In the genomic region with DNA sequence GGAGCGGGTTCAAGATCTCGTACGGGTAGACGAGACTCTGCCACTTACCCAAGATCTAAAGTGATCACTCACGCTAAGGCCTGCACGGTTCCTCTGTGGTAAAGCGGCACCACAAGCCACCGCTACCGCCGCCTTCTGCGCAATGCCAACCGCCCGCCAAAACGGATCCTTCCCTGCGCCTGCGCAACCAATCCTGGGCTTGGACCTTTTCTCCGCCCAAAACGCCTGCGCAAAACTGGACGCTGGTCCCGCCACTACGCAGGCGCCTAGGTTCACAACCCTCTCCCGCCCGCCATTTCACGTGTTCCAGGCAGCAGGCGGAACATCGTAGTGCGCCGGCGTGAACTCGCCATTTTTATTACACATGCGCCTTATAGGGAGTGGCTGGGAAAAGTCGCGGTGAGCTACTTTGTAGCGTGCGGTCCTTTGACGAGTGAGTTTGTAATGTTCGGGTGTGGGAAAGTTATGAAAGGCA, we compare ENCODE assay signal across 8 mouse cellular contexts. TPM values are rescaled to one million over a fixed set of nuclear protein-coding genes. Genes with fewer than 3 reads are reported as not detected.
DNase-seq lines count a peak whose midpoint lies in the region; ATAC-seq lines count a peak whose summit lies in the region.

A gene (minus strand): TSS at position 132 of the 475 bp plus-strand sequence.

- under 1% methylated on average over 39 of the region's 39 CpGs for WGBS in heart, embryonic 10.5 days
- under 1% methylated on average over 39 of the region's 39 CpGs for WGBS in kidney, embryonic 15.5 days

- ATAC-seq in erythroblast, adult 5-6 weeks (replicated peaks; ENCODE audit: low FRiP score, poor library complexity, severe bottlenecking), result peak; percentile 70
- ATAC-seq in kidney, embryonic 15.5 days (replicated peaks; ENCODE audit: low FRiP score), result peak; percentile 95
- peak; percentile 78 for ATAC-seq in monocyte, adult 5-6 weeks (replicated peaks; ENCODE audit: insufficient number of reproducible peaks, low FRiP score, low TSS enrichment, poor library complexity, severe bottlenecking)

- H3K4me1 ChIP-seq in heart, embryonic 10.5 days, result peaks cover 19% of the 10 kb centered on the region
- peaks cover 32% of the 10 kb centered on the region for H3K4me1 ChIP-seq in kidney, embryonic 15.5 days

- peak within 1 kb of the TSS; percentile 97 for H3K27ac ChIP-seq in heart, embryonic 10.5 days
- H3K27ac ChIP-seq in kidney, embryonic 15.5 days, result peak within 1 kb of the TSS; percentile 98

- H3K4me3 ChIP-seq in heart, embryonic 10.5 days, result peak within 1 kb of the TSS; percentile 74
- H3K4me3 ChIP-seq in kidney, embryonic 15.5 days (replicated peaks), result peak within 1 kb of the TSS; percentile 54

- H3K27me3 ChIP-seq in heart, embryonic 10.5 days (ENCODE audit: insufficient read depth, poor library complexity, severe bottlenecking), result no peaks in the 10 kb centered on the region
- H3K27me3 ChIP-seq in kidney, embryonic 15.5 days, result no peaks in the 10 kb centered on the region

- H3K4me2 ChIP-seq in kidney, embryonic 15.5 days, result peak within 1 kb of the TSS; percentile 78

- peaks cover 49% of the 10 kb centered on the region for H3K36me3 ChIP-seq in heart, embryonic 10.5 days
- H3K36me3 ChIP-seq in kidney, embryonic 15.5 days, result peaks cover 55% of the 10 kb centered on the region

- H3K9me3 ChIP-seq in heart, embryonic 10.5 days, result no peaks in the 10 kb centered on the region
- H3K9me3 ChIP-seq in kidney, embryonic 15.5 days (replicated peaks), result no peaks in the 10 kb centered on the region

- peak within 1 kb of the TSS; percentile 62 for H3K9ac ChIP-seq in kidney, embryonic 15.5 days

- peak; percentile 98 for DNase-seq in A20 (ENCODE audit: low read depth, low spot score)
- peak; percentile 99 for DNase-seq in brain, adult 2 months (ENCODE audit: low read depth, low spot score)
- peak; percentile 98 for DNase-seq in heart, embryonic 10.5 days (ENCODE audit: low spot score)
- peak; percentile 95 for DNase-seq in liver
- DNase-seq in spleen, postnatal 4 days (ENCODE audit: low spot score in 2 of 2), result peak; percentile 94 to 96

RNA-seq across cellular contexts. Expression of the gene that starts here (rescaled TPM):
- total RNA-seq in erythroblast, adult 5-6 weeks (2015; ENCODE audit: low replicate concordance), result 42.0 and 42.1 TPM in 2 replicates
- total RNA-seq in erythroblast, adult 5-6 weeks (2017; ENCODE audit: low replicate concordance), result 49.5 and 57.4 TPM in 2 replicates
- 152 and 154 TPM in 2 replicates for polyA plus RNA-seq in heart, embryonic 10.5 days (2016; fragmentation: Nextera tagmentation; extraction: Ambion mirVana)
- 124 and 125 TPM in 2 replicates for polyA plus RNA-seq in kidney, embryonic 15.5 days (2015; fragmentation: Nextera tagmentation; extraction: Ambion mirVana)
- 13.2 to 43.8 TPM (median 33.9 TPM) in 3 replicates for total RNA-seq in monocyte, adult 5-6 weeks (2017)

Comparison
In these comparisons a context has a peak if more than half of its experiments do, and no peak if none do; other contexts are left out.
1. Peak in every context shown above with its lines: DNase-seq, ATAC-seq, H3K4me3 ChIP-seq and H3K27ac ChIP-seq.